11 mouse cellular contexts compared by ENCODE assay signal in the genomic region with DNA sequence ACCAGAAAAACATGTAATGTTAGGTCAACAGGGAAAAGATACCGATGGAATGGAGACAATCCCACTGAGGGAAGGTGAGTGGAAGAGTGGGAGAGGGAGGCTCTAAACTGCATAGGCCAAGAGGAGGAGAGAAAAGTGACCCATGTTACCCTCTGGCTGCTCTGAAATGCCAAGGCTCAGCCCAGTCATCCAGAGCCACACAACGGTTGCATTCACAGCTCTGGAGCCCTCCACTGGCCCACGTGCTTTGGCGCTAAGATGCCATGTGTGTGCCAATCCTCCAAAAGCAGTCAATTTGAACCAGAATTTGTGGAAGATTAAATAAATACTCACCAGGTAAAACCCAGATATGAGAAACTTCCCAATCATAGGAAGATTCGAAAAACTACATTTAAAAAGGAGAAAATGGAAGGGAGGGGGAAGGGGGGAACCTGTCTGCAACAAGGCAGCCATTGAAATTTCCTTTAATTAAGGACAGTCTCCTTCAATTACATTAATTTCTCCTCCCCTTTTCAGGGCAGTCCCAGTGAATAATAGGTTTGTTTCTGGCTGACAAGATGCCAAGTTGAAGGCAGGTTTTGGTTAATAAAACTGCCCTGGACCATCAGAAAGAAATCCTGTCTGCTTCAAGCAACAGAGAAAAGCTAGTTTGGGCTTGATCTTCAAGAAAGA.
DNase-seq lines count a peak whose midpoint lies in the region; ATAC-seq lines count a peak whose summit lies in the region.
"Had no signal": no experiment of that assay in that cellular context is flagged by ENCODE, and none has a peak within 500 bp of the region (broad histone marks: within the 10 kb centered on the region; RNA-seq: fewer than 3 reads in every experiment).

No protein-coding gene starts in this region.

- peaks cover 19% of the 10 kb centered on the region for H3K4me1 ChIP-seq in neural tube, embryonic 13.5 days (replicated peaks)
- peaks cover 13% of the 10 kb centered on the region; the same call in 1 of the 2 replicates for H3K4me1 ChIP-seq in embryonic facial prominence, embryonic 14.5 days (ENCODE audit: control insufficient read depth, insufficient read depth, low read length)
- 0 out of 2 replicates have a peak, but pooled peaks cover 4% of the 10 kb centered on the region for H3K4me1 ChIP-seq in kidney, embryonic 15.5 days

- H3K27me3 ChIP-seq in neural tube, embryonic 13.5 days = no peaks in the 10 kb centered on the region
- no peaks in the 10 kb centered on the region for H3K27me3 ChIP-seq in embryonic facial prominence, embryonic 14.5 days (replicated peaks; ENCODE audit: control insufficient read depth, insufficient read depth, low read length)
- no peaks in the 10 kb centered on the region for H3K27me3 ChIP-seq in kidney, embryonic 15.5 days

- peak; percentile 47; the same call in 1 of the 2 replicates for ATAC-seq in neural tube, embryonic 13.5 days (ENCODE audit: low read depth)
- ATAC-seq in embryonic facial prominence, embryonic 14.5 days (ENCODE audit: low read depth) = no peak
- no peak for ATAC-seq in kidney, embryonic 15.5 days (replicated peaks; ENCODE audit: low FRiP score)

- no peak overlapping the region for H3K4me3 ChIP-seq in neural tube, embryonic 13.5 days
- H3K4me3 ChIP-seq in embryonic facial prominence, embryonic 14.5 days (ENCODE audit: low read depth, low read length) = no peak overlapping the region
- H3K4me3 ChIP-seq in kidney, embryonic 15.5 days (replicated peaks) = no peak overlapping the region
- H3K4me3 ChIP-seq: erythroblast, embryonic 14.5 days; myocyte had no signal

- DNase-seq in neural tube, embryonic 10.5 days (ENCODE audit: extremely low spot score, low spot score) = no peak
- peak; percentile 52 for DNase-seq in embryonic facial prominence, embryonic 14.5 days (ENCODE audit: low spot score)
- DNase-seq in layer of hippocampus, adult 8-10 months (ENCODE audit: low spot score in 2 of 2) = peak; percentile 57 to 61
- peak; percentile 16 to 20 for DNase-seq in right cerebral cortex, postnatal 36 days (ENCODE audit: low spot score in 2 of 2)
- no peak for DNase-seq in yolk sac, embryonic 10.5 days (ENCODE audit: low spot score)
- DNase-seq: lung, adult 2 months had no signal

- no peaks in the 10 kb centered on the region for H3K36me3 ChIP-seq in neural tube, embryonic 13.5 days
- no peaks in the 10 kb centered on the region for H3K36me3 ChIP-seq in embryonic facial prominence, embryonic 14.5 days (ENCODE audit: control insufficient read depth, insufficient read depth, low read length)
- no peaks in the 10 kb centered on the region for H3K36me3 ChIP-seq in kidney, embryonic 15.5 days
- H3K36me3 ChIP-seq: G1E had no signal

- no peaks in the 10 kb centered on the region for H3K9me3 ChIP-seq in neural tube, embryonic 13.5 days
- no peaks in the 10 kb centered on the region for H3K9me3 ChIP-seq in embryonic facial prominence, embryonic 14.5 days (ENCODE audit: control insufficient read depth, low read length)
- no peaks in the 10 kb centered on the region for H3K9me3 ChIP-seq in kidney, embryonic 15.5 days (replicated peaks)
- H3K9me3 ChIP-seq: G1E had no signal

- no peak overlapping the region for H3K9ac ChIP-seq in neural tube, embryonic 13.5 days
- no peak overlapping the region for H3K9ac ChIP-seq in embryonic facial prominence, embryonic 14.5 days (ENCODE audit: low read depth, low read length)
- H3K9ac ChIP-seq in kidney, embryonic 15.5 days = no peak overlapping the region

- no peak overlapping the region for H3K4me2 ChIP-seq in neural tube, embryonic 13.5 days
- H3K4me2 ChIP-seq in embryonic facial prominence, embryonic 14.5 days (ENCODE audit: low read depth, low read length) = no peak overlapping the region
- H3K4me2 ChIP-seq in kidney, embryonic 15.5 days = no peak overlapping the region

- 78% methylated on average over 5 of the region's 5 CpGs for WGBS in neural tube, embryonic 13.5 days
- 55% methylated on average over 5 of the region's 5 CpGs for WGBS in embryonic facial prominence, embryonic 14.5 days
- 75% methylated on average over 5 of the region's 5 CpGs for WGBS in kidney, embryonic 15.5 days

- H3K27ac ChIP-seq in neural tube, embryonic 13.5 days (replicated peaks) = no peak overlapping the region
- H3K27ac ChIP-seq in embryonic facial prominence, embryonic 14.5 days (replicated peaks; ENCODE audit: low read depth, low read length) = peak overlapping the region; percentile 28; the same call in 1 of the 2 replicates
- no peak overlapping the region for H3K27ac ChIP-seq in kidney, embryonic 15.5 days

Comparison
In these comparisons a context has a peak if more than half of its experiments do, and no peak if none do; other contexts are left out.
1. DNase-seq: peak in embryonic facial prominence, embryonic 14.5 days (single experiment), layer of hippocampus, adult 8-10 months (2 of 2) and right cerebral cortex, postnatal 36 days (2 of 2); none in neural tube, embryonic 10.5 days (single experiment) and yolk sac, embryonic 10.5 days (single experiment).